Mouse (Mus musculus) midbrain, embryonic 14.5 days (tissue): Measurements from ENCODE around the gene Fmnl3. TPM values are rescaled to one million over a fixed set of nuclear protein-coding genes. Genes with fewer than 3 reads are reported as not detected.
A peak's percentile ranks its signal among the peaks of the same experiment; 100 is the strongest.

Source experiments
- ATAC-seq: fragments of 200-750 bp; cut with Nextera tagmentation; 2 replicates; pipeline ENCODE4 v1.8.0; 2017; ENCODE audit warnings: moderate number of reproducible peaks, moderate library complexity; ENCODE audit not compliant: low FRiP score, low TSS enrichment
- DNase-seq: peaks from one replicate; pipeline ENCODE4 v3.0.0-alpha.2; 2015
- H3K27ac ChIP-seq: fragments of 300-500 bp; sonication (generic); replicated peaks from 2 replicates; pipeline ENCODE4 v1.5.1; 2014; ENCODE audit warnings: mild to moderate bottlenecking, low read depth, low read length, moderate library complexity
- H3K27me3 ChIP-seq: fragments of 300-500 bp; sonication (generic); 2 replicates; pipeline ENCODE4 v1.6.1; 2014; ENCODE audit warnings: low read length, control low read depth, mixed read lengths; ENCODE audit not compliant: control insufficient read depth, insufficient read depth
- H3K36me3 ChIP-seq: fragments of 300-500 bp; sonication (generic); 2 replicates; pipeline ENCODE4 v1.6.1; 2014; ENCODE audit warnings: low read length, control low read depth; ENCODE audit not compliant: control insufficient read depth, insufficient read depth
- H3K4me1 ChIP-seq: fragments of 300-500 bp; sonication (generic); 2 replicates; pipeline ENCODE4 v1.6.1; 2014; ENCODE audit warnings: mild to moderate bottlenecking, antibody characterized with exemption, low read length, control low read depth; ENCODE audit not compliant: control insufficient read depth, insufficient read depth
- H3K4me2 ChIP-seq: fragments of 300-500 bp; sonication (generic); 2 replicates; pipeline ENCODE4 v1.6.1; 2014; ENCODE audit warnings: mild to moderate bottlenecking, low read length, moderate library complexity
- H3K4me3 ChIP-seq: fragments of 300-500 bp; sonication (generic); replicated peaks from 2 replicates; pipeline ENCODE4 v1.5.1; 2014; ENCODE audit warnings: low read depth, low read length
- H3K9ac ChIP-seq: fragments of 300-500 bp; sonication (generic); replicated peaks from 2 replicates; pipeline ENCODE4 v1.6.1; 2014; ENCODE audit warnings: mild to moderate bottlenecking, low read length, moderate library complexity
- H3K9me3 ChIP-seq: fragments of 300-500 bp; sonication (generic); 2 replicates; pipeline ENCODE4 v1.6.1; 2016; ENCODE audit warnings: low read length, control low read depth, mixed read lengths; ENCODE audit not compliant: control insufficient read depth
- WGBS: fragments of 180-500 bp; shearing (Covaris S2); extraction: QIAGEN DNeasy Blood & Tissue Kit; methylation state at CpG from one replicate; pipeline ENCODE4 v1.1.7; 2014; 5-methylcytosine and 5-hydroxymethylcytosine counted together
- polyA plus RNA-seq: library from polyadenylated mRNA; unstranded; fragments of >200 nt; fragmentation: Nextera tagmentation; extraction: Ambion mirVana; gene quantifications from 2 replicates; pipeline ENCODE4 v1.2.1, GENCODE M21; 2014

Fmnl3 gene
- polyA plus RNA-seq, 1 experiment from 2014 or later: 7.5 TPM

DNA sequence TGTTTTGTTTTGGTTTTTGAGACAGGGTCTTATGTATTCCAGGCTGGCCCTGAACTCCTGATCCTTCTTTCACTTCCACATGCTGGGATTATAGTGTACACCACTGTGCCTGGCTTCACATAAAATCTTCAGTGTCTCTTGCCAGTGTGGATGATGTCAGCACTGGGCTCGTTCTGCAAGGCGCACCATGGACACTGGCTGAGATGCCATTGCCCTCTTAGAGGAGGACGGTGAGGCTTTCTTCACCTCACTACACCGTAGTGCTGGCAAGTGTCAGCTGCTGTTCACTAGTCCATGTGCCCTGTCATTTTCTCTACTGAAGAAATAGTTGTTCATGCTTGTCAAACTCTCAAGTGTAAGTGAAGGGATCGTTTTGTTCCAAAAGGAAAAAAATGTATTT lies 59.7 kb downstream of the Fmnl3 start:
- Histone ChIP-seq H3K9ac (no peak overlapping the region), H3K36me3 (peaks cover 97% of the 10 kb centered on the region), H3K4me2 (no peak overlapping the region), H3K4me1 (no peaks in the 10 kb centered on the region), H3K27ac (no peak overlapping the region), H3K27me3 (no peaks in the 10 kb centered on the region), H3K9me3 (no peaks in the 10 kb centered on the region), H3K4me3 (no peak overlapping the region)
- DNase-seq (no peak), ATAC-seq (no peak)
- 96% methylated on average over 5 of the region's 5 CpGs for WGBS

- WGBS: 94% methylated on average over 9 of the region's 9 CpGs
- DNase-seq: no peak
- Histone ChIP-seq H3K9ac (no peak overlapping the region), H3K4me2 (no peak overlapping the region), H3K27ac (no peak overlapping the region), H3K9me3 (no peaks in the 10 kb centered on the region), H3K36me3 (peaks cover 97% of the 10 kb centered on the region), H3K4me1 (no peaks in the 10 kb centered on the region), H3K27me3 (no peaks in the 10 kb centered on the region), H3K4me3 (no peak overlapping the region)
- ATAC-seq: no peak
These were observed 60.7 kb downstream of the Fmnl3 start for GRCm38 (mm10) chr15:99309549-99309948.

GRCm38 (mm10) chr15:99307476-99307875 lies 62.8 kb downstream of the Fmnl3 start:
- H3K27me3 ChIP-seq: no peaks in the 10 kb centered on the region
- no peak overlapping the region for H3K4me3 ChIP-seq
- no peak overlapping the region for H3K27ac ChIP-seq
- WGBS: 97% methylated on average over 9 of the region's 9 CpGs
- H3K9ac ChIP-seq: no peak overlapping the region
- peaks cover 89% of the 10 kb centered on the region for H3K36me3 ChIP-seq
- H3K4me1 ChIP-seq: no peaks in the 10 kb centered on the region
- no peaks in the 10 kb centered on the region for H3K9me3 ChIP-seq
- no peak for ATAC-seq
- no peak overlapping the region for H3K4me2 ChIP-seq
- no peak for DNase-seq

DNA sequence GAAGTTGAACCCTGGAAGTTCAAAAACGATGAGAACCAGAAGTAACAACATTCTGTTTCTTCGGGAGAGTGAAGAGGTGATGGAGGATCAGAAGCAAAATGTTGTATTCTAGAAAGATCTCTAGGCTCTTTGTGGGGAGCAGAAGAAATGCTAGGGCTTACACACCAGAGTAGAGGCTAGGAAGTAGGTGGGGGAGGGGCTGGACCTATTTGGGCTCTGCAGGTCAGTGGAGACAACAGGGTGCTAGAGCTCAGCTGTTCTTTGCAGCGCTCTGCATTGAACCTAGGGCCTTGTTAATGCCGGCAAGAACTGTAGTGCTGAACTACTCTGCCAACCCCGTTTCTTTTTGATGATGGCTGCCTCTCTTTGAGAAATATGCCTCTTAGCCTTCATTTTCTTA lies 74.1 kb downstream of the Fmnl3 start:
- peak overlapping the region; percentile 91; the same call in 1 of the 2 replicates for H3K27ac ChIP-seq
- H3K4me3 ChIP-seq: peak overlapping the region; percentile 74
- ATAC-seq (no peak), DNase-seq (no peak)
- H3K36me3 ChIP-seq: no peaks in the 10 kb centered on the region
- WGBS: 33% methylated on average over 5 of the region's 5 CpGs
- peaks cover 10% of the 10 kb centered on the region for H3K4me1 ChIP-seq
- peak overlapping the region; percentile 58 for H3K4me2 ChIP-seq
- H3K9ac ChIP-seq: peak overlapping the region; percentile 71
- no peaks in the 10 kb centered on the region for H3K9me3 ChIP-seq
- no peaks in the 10 kb centered on the region for H3K27me3 ChIP-seq

DNA sequence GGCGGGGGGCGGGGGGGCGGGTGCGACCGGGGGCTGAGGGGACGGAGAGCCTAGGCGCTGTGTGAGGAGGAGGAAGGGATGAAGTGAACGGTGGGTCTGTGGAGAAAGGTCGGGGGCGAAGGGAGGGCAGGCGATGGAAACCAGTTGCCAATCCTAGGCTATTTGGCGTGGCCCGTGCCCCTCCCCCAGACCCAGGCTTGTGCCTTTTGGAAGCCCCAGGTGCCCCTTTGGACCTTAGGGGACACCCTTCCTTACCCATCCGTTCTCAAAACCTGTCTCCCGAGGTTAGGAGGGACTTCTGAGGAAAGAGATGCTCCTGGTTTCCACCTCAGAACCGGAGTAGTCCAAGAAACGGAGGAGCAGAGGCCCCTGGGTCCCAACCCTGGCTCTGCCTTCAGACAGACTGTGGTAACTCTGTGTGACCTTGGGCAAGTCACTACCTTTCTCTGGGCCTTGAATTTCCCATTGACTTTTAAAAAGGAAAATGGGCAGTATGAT lies 74.7 kb downstream of the Fmnl3 start, which contains the start of gene Fam186b:
TSS of gene Fam186b (minus strand) at position 405 of the 498 bp plus-strand sequence.
- ATAC-seq (peak; percentile 53), DNase-seq (peak; percentile 57)
- Histone ChIP-seq H3K4me2 (peak within 1 kb of the TSS; percentile 58), H3K4me3 (peak within 1 kb of the TSS; percentile 74), H3K27me3 (no peaks in the 10 kb centered on the region), H3K4me1 (peaks cover 10% of the 10 kb centered on the region), H3K9ac (peak within 1 kb of the TSS; percentile 71), H3K27ac (peak within 1 kb of the TSS; percentile 91), H3K9me3 (no peaks in the 10 kb centered on the region), H3K36me3 (no peaks in the 10 kb centered on the region)
- 2% methylated on average over 15 of the region's 17 CpGs for WGBS

DNA sequence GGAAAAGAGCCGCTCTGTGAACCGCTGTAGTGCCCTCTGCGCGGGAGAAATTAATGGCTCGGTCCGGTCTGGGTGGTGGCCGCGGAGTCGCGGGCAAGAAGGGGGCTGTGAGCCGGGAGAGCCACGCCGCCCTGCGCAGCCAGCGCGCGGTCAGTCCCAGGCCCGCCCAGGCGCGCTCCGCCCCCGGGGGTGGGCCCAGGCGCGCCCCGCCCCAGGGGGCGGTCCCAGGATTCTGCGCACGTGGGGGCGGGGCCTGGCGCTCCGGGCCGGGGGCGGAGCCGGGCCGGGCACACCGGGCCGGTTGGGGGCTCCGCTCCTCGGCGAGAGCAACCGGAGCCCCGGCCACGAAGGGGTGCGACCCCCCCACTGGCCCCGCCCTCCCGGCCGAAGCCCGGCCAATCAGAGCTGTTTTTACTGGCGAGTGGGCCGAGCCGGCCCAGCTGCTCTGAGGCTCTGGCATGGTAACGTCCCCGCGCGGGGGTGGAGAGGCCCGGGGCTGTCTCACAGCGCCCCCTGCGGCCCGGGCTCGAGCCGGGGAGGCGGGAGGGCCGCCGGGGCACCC lies 75.4 kb downstream of the Fmnl3 start, which contains the start of gene Prpf40b:
TSS of gene Prpf40b (plus strand) at position 275 of the 562 bp plus-strand sequence.
- Histone ChIP-seq H3K4me1 (peaks cover 10% of the 10 kb centered on the region), H3K36me3 (no peaks in the 10 kb centered on the region), H3K9me3 (no peaks in the 10 kb centered on the region), H3K27me3 (no peaks in the 10 kb centered on the region), H3K4me2 (peak within 1 kb of the TSS; percentile 58), H3K9ac (peak within 1 kb of the TSS; percentile 71), H3K4me3 (peak within 1 kb of the TSS; percentile 74), H3K27ac (peak within 1 kb of the TSS; percentile 91)
- under 1% methylated on average over 64 of the region's 64 CpGs for WGBS
- ATAC-seq (peak; percentile 96), DNase-seq (peak; percentile 97)

DNA sequence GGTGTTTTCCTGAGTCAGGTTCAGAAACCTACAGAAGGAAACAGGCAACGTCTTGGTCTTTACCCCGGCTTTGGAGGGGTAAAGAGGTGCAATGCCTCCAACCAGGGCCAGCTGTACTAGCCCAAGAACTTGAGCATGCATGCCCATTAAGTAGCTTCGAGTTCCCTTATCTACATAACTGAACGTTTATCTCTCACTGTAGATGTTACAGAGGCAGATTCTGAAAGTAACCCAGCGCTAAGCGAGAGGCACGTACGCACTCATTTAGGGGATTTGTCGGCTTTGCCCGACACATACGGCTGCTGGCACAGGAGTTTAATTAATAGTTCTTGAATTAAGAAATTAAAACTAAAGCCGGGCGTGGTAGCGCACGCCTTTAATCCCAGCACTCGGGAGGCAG lies 76.0 kb downstream of the Fmnl3 start:
- peaks cover 10% of the 10 kb centered on the region for H3K4me1 ChIP-seq
- H3K4me2 ChIP-seq: peak overlapping the region; percentile 58
- H3K9me3 ChIP-seq: no peaks in the 10 kb centered on the region
- no peaks in the 10 kb centered on the region for H3K36me3 ChIP-seq
- DNase-seq (peak; percentile 19), ATAC-seq (no peak)
- peak overlapping the region; percentile 74 for H3K4me3 ChIP-seq
- no peaks in the 10 kb centered on the region for H3K27me3 ChIP-seq
- peak overlapping the region; percentile 71; the same call in 1 of the 2 replicates for H3K9ac ChIP-seq
- WGBS: 32% methylated on average over 16 of the region's 16 CpGs
- no peak overlapping the region for H3K27ac ChIP-seq

GRCm38 (mm10) chr15:99290586-99290985 lies 79.7 kb downstream of the Fmnl3 start:
- Histone ChIP-seq H3K27me3 (no peaks in the 10 kb centered on the region), H3K9me3 (no peaks in the 10 kb centered on the region), H3K4me2 (no peak overlapping the region), H3K27ac (no peak overlapping the region), H3K4me1 (no peaks in the 10 kb centered on the region), H3K36me3 (no peaks in the 10 kb centered on the region), H3K4me3 (no peak overlapping the region), H3K9ac (no peak overlapping the region)
- DNase-seq: no peak
- 91% methylated on average over 11 of the region's 11 CpGs for WGBS
- ATAC-seq: no peak

- Histone ChIP-seq H3K4me2 (no peak overlapping the region), H3K27ac (no peak overlapping the region), H3K9ac (no peak overlapping the region), H3K36me3 (no peaks in the 10 kb centered on the region), H3K27me3 (no peaks in the 10 kb centered on the region), H3K9me3 (no peaks in the 10 kb centered on the region), H3K4me3 (no peak overlapping the region), H3K4me1 (no peaks in the 10 kb centered on the region)
- WGBS: 54% methylated on average over 8 of the region's 8 CpGs
- DNase-seq: no peak
- ATAC-seq: no peak
These were observed 85.1 kb downstream of the Fmnl3 start for GRCm38 (mm10) chr15:99285189-99285535.
